Mouse (Mus musculus) inflammation-experienced regulatory T-cells, adult 6 months (primary cell): ENCODE measurements at regions not wholly inside any gene's neighbourhood (a gene's known extent, or its start where the extent isn't known, plus 50 kb on each side); places are given as distances from the start of the nearest gene placed in this dataset.

Source experiments
- ATAC-seq: one replicate; pipeline ENCODE4 v1.8.0; 2017

- no peak for ATAC-seq
These were observed 54.5 kb upstream of the Slc7a1 start for GRCm38 (mm10) chr5:148454200-148454599.

DNA sequence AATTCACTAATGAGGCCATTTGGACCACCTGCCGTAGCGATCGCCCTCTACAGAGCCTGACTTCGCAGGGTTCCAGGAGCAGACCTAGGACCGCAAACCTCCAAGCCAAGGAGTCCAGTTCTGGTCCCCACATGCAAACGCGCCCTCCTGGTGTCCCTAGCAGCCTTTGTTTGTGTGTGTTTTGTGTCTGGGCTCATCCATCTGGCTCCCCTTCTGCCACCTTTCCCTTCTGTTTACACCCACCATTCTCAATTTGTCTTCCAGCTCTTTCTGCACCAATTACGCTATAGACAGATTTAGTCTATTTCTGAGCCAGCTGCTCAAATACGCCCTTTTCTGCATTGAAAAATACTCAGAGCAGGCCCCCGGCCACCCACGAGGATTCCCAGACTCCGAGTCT lies 54.1 kb upstream of the Slc7a1 start:
- ATAC-seq, result no peak

DNA sequence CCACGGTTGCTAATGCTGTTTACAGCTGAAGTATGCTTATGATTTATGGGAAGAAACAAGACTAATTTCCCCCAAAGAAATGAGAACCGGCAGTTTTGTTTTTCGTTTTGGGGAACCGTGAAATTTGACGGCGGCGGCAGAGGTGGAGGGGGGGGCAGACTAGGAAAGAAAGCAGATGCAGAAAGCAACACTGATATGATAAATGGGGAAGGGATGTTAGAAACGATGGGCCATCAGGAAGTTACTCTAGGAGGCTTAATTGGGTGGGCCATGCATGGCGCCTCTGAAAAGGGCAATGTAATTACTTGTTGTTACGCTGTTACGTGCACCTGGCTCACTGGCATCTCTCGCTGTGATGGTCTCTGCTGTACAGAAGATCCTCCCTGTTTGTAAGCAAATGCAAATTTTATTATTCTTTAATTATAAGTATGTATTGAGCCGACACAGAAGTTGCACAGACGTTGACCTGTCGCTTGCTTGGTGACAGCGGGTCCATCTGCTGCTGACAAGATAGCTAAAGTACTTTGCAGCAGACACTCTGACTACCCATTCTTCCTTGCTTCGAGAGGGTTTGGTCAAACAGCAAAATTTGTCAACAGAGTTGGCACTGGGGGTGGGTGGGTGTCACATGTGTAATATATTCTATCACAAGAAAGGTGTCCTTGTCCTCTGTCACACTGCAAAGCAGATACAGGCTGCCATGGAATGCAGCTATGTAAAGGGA lies 53.4 kb upstream of the Slc7a1 start:
- no peak for ATAC-seq

GRCm38 (mm10) chr5:148451811-148452210 lies 52.1 kb upstream of the Slc7a1 start:
- ATAC-seq, result peak; percentile 49

DNA sequence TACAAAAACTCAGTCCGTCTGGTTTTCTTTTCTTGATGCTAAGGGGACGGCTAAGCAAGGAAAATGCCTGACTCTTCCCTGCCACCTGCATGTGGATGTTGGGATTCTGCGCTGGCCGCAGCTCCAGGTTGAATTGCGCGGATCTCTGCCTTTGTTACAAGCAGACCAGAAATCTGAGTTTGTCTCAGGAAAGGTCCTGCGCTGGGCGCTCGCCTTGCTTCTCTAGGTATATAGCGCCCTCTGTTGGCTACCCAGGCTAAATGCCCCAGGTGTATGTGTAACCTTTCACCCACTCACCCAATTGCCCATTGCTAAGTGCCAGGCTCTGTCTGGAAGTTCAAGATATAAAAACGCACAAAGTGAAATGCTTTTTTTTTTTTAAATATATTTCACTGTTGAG lies 51.2 kb upstream of the Slc7a1 start:
- peak; percentile 83 for ATAC-seq
